Mouse (Mus musculus): ENCODE measurements around the gene Itgb1bp1. TPM values are rescaled to one million over a fixed set of nuclear protein-coding genes. Genes with fewer than 3 reads are reported as not detected.

The Itgb1bp1 gene
- polyA plus RNA-seq, 1 experiment from 2014 or later = 50.9 TPM

DNA sequence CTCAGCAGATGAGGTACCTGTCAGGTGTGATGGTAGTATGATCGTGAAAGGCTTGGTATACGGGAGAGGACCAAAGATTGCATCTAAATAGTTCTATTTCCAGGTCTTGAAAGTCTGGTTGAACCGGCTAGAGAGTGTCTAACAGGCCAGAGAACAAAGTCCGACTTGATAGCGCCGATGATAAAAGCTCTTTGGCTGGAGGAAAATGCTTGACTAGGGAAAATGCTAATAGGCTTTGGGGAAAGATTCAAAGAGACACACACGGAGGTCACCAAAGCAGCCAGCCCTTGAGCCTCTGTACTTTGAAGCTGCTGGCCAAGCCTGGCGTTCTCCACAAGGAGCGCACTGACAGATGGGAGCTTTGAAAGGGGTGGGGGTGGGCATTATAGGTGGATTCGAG, 76.8 kb downstream of the Itgb1bp1 start:
- Histone ChIP-seq H3K4me1 (0 out of 2 replicates have a peak, but pooled peaks cover under 1% of the 10 kb centered on the region), H3K9ac (no peak overlapping the region), H3K4me3 (no peak overlapping the region), H3K27ac (no peak overlapping the region), H3K36me3 (peaks cover 51% of the 10 kb centered on the region), H3K9me3 (no peaks in the 10 kb centered on the region), H3K4me2 (no peak overlapping the region), H3K27me3 (no peaks in the 10 kb centered on the region)
- ATAC-seq (ENCODE audit: insufficient number of reproducible peaks, insufficient read depth, low FRiP score, low TSS enrichment, low read depth) = no peak
- WGBS = 85% methylated on average over 10 of the region's 10 CpGs

DNA sequence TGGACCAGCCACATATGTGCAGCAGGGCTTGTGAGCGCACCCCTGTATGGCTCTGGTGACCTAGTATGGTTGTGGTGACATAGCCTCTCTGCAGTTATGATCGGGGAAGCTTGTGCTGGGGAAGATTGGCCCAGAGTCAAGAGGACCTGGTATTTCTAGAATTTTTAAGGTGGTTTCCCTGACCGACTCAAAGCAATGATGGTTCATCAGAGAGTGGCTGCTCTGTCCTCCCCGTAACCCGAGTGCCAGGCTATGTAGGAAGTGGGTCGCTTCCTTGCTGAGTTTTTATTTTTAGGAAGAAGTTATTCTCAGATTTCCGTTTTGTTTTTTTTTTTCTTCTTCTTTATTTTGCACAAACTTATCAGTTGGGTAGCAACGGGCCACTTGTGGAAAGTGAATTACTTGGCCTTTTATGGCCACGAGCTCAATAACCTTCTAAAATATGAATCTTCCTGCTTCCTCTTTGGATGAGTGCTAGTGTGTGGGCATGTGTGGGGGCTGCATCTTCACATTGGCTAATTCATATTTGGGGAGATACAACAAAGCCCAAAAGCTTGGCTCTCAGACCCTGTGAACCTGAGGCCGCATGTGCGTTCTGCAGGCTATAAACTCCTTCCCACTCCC, 77.8 kb downstream of the Itgb1bp1 start:
- H3K9me3 ChIP-seq = no peaks in the 10 kb centered on the region
- no peak overlapping the region for H3K9ac ChIP-seq
- no peak overlapping the region for H3K4me2 ChIP-seq
- no peak overlapping the region for H3K27ac ChIP-seq
- no peaks in the 10 kb centered on the region for H3K27me3 ChIP-seq
- 0 out of 2 replicates have a peak, but pooled peaks cover 6% of the 10 kb centered on the region for H3K4me1 ChIP-seq
- H3K4me3 ChIP-seq = no peak overlapping the region
- 88% methylated on average over 11 of the region's 11 CpGs for WGBS
- peaks cover 52% of the 10 kb centered on the region for H3K36me3 ChIP-seq
- no peak for ATAC-seq (ENCODE audit: insufficient number of reproducible peaks, insufficient read depth, low FRiP score, low TSS enrichment, low read depth)

DNA sequence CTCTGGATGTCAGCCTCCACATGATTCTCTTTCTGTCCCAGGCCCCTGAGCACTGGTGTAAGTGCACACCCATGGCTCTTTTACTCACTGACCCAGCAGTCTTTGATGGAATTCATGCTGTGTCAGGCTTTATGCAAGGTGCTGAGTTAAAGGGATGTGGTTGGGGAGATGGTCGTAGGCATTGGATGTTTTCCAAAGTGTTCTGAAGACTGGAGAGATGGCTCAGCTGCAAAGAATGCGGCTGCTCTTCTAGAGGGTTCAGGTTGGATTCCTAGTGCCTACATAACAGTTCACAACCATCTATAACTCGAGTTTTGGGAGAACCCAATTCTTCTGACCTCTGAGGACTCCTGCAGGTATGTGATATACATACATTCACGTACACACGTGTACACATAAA, 78.7 kb downstream of the Itgb1bp1 start:
- H3K27me3 ChIP-seq = no peaks in the 10 kb centered on the region
- H3K36me3 ChIP-seq = peaks cover 53% of the 10 kb centered on the region

DNA sequence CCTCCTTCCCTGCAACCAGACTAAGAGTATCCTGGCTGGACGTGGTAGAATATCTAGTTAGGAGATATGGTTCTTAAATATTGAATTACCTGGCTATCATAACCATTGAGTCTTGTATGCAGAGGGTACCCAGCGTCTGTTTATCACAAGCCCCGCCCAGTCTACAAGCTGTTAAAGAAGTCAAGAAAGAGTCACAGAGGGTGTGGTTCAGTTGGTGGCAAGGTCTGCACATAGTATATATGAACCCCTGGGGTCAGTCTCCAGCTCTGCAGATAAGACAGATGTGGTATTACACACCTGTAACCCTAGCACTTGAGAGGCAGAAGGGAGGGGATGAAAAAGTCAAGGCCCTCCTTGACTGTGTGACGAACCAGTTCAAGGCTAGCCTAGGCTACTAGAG, 80.3 kb downstream of the Itgb1bp1 start:
- ATAC-seq (ENCODE audit: insufficient number of reproducible peaks, insufficient read depth, low FRiP score, low TSS enrichment, low read depth) = no peak
- H3K9ac ChIP-seq = no peak overlapping the region
- 86% methylated on average over 4 of the region's 4 CpGs for WGBS
- H3K9me3 ChIP-seq = no peaks in the 10 kb centered on the region
- no peaks in the 10 kb centered on the region for H3K27me3 ChIP-seq
- no peak overlapping the region for H3K4me2 ChIP-seq
- H3K4me1 ChIP-seq = 0 out of 2 replicates have a peak, but pooled peaks cover 6% of the 10 kb centered on the region
- no peak overlapping the region for H3K4me3 ChIP-seq
- H3K27ac ChIP-seq = no peak overlapping the region
- peaks cover 54% of the 10 kb centered on the region for H3K36me3 ChIP-seq

More for the DNA sequence above, 78.7 kb downstream of the Itgb1bp1 start:
- no peak for ATAC-seq (ENCODE audit: insufficient number of reproducible peaks, insufficient read depth, low FRiP score, low TSS enrichment, low read depth)
- WGBS = 90% methylated on average over 5 of the region's 5 CpGs
- Histone ChIP-seq H3K4me3 (no peak overlapping the region), H3K27ac (no peak overlapping the region), H3K9me3 (no peaks in the 10 kb centered on the region), H3K9ac (no peak overlapping the region), H3K4me2 (no peak overlapping the region), H3K4me1 (0 out of 2 replicates have a peak, but pooled peaks cover 6% of the 10 kb centered on the region)

DNA sequence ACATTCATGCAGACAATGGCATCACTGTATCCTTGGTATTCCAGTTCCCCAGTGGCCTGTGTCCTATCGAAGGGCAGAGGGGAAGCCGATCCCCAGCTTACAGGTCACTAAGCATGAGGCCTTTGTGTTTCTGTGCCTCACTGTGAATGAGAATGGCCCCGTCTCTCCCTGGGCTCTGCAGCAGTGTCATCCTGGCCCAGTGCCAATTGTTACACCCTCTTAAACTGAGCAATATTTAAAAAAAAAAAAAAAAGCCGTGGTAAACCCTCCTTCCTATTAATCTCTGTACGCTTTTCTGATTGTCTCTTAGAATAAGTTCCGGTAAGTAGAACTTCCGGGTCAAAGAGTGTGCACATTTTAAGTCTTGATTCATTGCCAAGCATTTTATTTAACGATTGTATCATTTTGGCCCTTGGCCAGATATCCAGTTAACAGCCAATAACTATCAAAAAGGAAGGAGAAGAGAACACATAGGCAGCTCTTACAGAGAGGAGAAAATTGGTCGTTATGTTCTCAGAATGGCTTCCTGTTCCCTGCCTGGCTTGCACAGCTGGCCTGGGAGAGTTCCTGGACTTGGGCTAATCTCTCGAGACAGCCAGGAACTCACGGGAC, 81.3 kb downstream of the Itgb1bp1 start:
- Histone ChIP-seq H3K4me3 (no peak overlapping the region), H3K36me3 (peaks cover 55% of the 10 kb centered on the region), H3K9ac (no peak overlapping the region), H3K9me3 (no peaks in the 10 kb centered on the region), H3K27ac (no peak overlapping the region; the same call in 1 of the 2 replicates), H3K27me3 (no peaks in the 10 kb centered on the region), H3K4me2 (no peak overlapping the region), H3K4me1 (0 out of 2 replicates have a peak, but pooled peaks cover 6% of the 10 kb centered on the region)
- no peak for ATAC-seq (ENCODE audit: insufficient number of reproducible peaks, insufficient read depth, low FRiP score, low TSS enrichment, low read depth)
- WGBS = 45% methylated on average over 11 of the region's 11 CpGs

DNA sequence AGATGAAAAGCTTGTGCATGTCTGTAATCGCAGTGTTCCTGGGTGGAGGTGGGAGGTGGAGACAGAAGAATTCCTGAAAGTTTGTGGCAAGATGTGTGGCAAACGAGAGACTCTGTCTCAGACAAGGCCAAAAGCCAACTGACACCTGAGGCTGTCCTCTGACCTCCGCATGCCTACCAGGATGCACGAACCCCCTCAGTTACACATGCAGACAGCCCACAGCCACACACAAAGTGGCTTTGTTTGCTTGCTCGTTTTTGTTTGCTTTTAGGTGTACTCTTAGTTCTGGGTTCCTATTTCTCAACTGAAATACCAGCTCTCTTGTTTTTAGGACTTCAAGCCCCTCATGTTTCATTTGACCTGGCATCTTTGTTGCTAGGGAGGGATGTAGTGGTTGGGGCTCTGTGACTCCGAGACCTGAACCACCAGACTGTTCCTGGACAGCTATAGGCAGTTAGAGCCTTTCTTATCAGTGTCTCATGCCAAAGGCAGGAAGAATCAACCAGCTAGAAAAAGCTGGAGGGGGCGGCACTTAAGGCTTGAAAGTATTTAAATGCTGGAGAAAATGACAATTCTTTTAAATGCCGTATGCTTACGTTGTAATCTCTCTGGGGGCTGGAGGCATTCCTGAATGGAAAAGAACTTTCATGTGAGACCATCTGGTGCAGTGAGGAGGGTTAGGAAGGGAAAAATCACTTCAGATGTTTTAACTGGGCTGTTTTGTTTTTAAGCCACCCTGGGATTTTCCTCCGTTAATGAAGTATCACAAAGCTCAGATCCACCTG, 84.4 kb downstream of the Itgb1bp1 start:
- no peak for ATAC-seq (ENCODE audit: insufficient number of reproducible peaks, insufficient read depth, low FRiP score, low TSS enrichment, low read depth)
- Histone ChIP-seq H3K4me2 (no peak overlapping the region), H3K36me3 (peaks cover 39% of the 10 kb centered on the region), H3K9me3 (no peaks in the 10 kb centered on the region), H3K9ac (no peak overlapping the region), H3K27ac (no peak overlapping the region), H3K27me3 (no peaks in the 10 kb centered on the region), H3K4me3 (no peak overlapping the region), H3K4me1 (0 out of 2 replicates have a peak, but pooled peaks cover 6% of the 10 kb centered on the region)
- 69% methylated on average over 10 of the region's 10 CpGs for WGBS

DNA sequence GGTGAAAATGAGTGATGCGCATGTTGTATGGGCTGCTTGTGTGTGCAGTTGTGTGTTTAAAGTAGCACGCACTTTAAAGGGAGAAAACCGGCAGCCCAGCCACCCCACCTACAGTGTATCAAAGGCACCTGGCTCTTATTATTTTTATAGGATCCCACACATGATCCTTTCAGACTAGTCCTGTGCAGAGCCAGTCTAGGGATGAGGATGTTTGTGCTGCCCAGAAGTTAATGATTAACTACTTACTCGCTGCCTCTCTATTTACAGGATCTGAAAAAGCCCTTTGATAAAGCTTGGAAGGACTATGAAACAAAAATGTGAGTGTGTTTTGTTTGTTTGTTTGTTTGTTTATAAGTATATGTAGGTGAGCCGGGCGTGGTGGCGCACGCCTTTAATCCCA, 85.5 kb downstream of the Itgb1bp1 start:
- Histone ChIP-seq H3K9me3 (no peaks in the 10 kb centered on the region), H3K27me3 (no peaks in the 10 kb centered on the region), H3K4me2 (no peak overlapping the region), H3K9ac (no peak overlapping the region), H3K36me3 (peaks cover 30% of the 10 kb centered on the region), H3K4me1 (0 out of 2 replicates have a peak, but pooled peaks cover 6% of the 10 kb centered on the region), H3K4me3 (no peak overlapping the region), H3K27ac (no peak overlapping the region)
- 86% methylated on average over 8 of the region's 8 CpGs for WGBS
- ATAC-seq (ENCODE audit: insufficient number of reproducible peaks, insufficient read depth, low FRiP score, low TSS enrichment, low read depth) = no peak

DNA sequence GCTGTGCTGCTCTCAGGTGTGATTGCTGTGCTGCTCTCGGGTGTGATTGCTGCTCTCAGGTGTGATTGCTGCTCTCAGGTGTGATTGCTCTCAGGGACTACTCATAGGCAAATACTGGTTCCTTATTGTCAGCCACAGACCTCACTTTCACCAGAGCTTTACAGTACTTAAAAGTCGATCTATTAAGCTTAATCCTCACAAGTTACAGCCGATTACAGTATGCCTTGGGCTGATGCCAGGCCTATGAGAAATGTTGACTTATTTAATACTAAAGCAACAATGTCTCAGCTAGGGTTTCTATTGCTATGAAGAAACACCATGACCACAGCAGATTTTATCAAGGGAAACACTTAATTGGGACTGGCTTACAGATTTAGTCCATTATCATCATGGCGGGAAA, 89.7 kb downstream of the Itgb1bp1 start:
- Histone ChIP-seq H3K9me3 (no peaks in the 10 kb centered on the region), H3K9ac (no peak overlapping the region), H3K4me1 (no peaks in the 10 kb centered on the region), H3K36me3 (peaks cover 7% of the 10 kb centered on the region; the same call in 1 of the 2 replicates), H3K4me2 (no peak overlapping the region), H3K27me3 (no peaks in the 10 kb centered on the region), H3K4me3 (no peak overlapping the region), H3K27ac (no peak overlapping the region)
- 81% methylated on average over 4 of the region's 4 CpGs for WGBS
- ATAC-seq (ENCODE audit: insufficient number of reproducible peaks, insufficient read depth, low FRiP score, low TSS enrichment, low read depth) = no peak

DNA sequence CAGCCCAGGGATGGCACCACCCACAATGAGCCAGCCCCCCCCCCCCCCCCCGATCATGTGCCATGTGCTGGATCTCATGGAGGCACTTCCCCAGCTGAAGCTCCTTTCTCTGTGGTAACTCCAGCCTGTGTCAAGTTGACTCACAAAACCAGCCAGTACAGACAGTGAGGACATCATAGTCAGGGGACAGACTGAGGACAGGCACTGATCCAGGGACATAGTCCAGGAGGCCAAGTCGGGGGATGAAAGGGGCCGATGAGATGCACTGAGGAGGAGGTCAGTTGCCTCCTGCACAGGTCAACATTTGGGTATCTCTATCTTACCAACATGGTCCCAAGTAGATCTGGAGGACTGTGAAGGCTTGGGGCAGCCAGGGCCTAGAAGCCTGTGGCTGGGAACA, 90.6 kb downstream of the Itgb1bp1 start:
- no peak overlapping the region for H3K27ac ChIP-seq
- no peak for ATAC-seq (ENCODE audit: insufficient number of reproducible peaks, insufficient read depth, low FRiP score, low TSS enrichment, low read depth)
- H3K36me3 ChIP-seq = peaks cover 7% of the 10 kb centered on the region; the same call in 1 of the 2 replicates
- 93% methylated on average over 3 of the region's 3 CpGs for WGBS
- H3K4me3 ChIP-seq = no peak overlapping the region
- no peaks in the 10 kb centered on the region for H3K4me1 ChIP-seq
- H3K9ac ChIP-seq = no peak overlapping the region
- H3K4me2 ChIP-seq = no peak overlapping the region
- H3K9me3 ChIP-seq = no peaks in the 10 kb centered on the region
- H3K27me3 ChIP-seq = no peaks in the 10 kb centered on the region

DNA sequence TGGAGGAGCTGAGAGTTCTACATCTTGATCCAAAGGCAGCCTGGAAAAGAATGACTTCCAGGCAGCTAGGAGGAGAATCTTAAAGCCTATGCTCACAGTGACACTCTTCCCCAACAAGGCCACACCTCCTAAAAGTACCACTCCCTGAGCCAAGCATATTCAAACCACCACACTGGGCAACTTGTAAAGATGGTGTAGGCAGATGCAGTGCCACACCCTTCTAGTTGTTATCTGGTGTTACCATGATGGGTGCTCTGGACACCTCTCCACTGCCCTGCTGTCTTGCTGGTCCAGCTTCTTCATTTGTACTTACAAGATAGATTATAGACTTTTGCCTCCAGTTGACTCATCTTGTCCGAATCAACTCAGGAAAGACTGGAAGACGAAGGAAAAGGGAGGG, 94.5 kb downstream of the Itgb1bp1 start:
- ATAC-seq (ENCODE audit: insufficient number of reproducible peaks, insufficient read depth, low FRiP score, low TSS enrichment, low read depth) = no peak
- WGBS = 81% methylated on average over 2 of the region's 2 CpGs
- H3K36me3 ChIP-seq = peaks cover 6% of the 10 kb centered on the region; the same call in 1 of the 2 replicates
- no peaks in the 10 kb centered on the region for H3K9me3 ChIP-seq
- H3K27me3 ChIP-seq = no peaks in the 10 kb centered on the region
- H3K4me2 ChIP-seq = no peak overlapping the region
- H3K4me1 ChIP-seq = no peaks in the 10 kb centered on the region
- no peak overlapping the region for H3K27ac ChIP-seq
- no peak overlapping the region for H3K9ac ChIP-seq
- no peak overlapping the region for H3K4me3 ChIP-seq

Data from embryonic facial prominence, embryonic 13.5 days (tissue).